Mouse (Mus musculus) small intestine, adult 2 months (tissue): ENCODE results near the gene Kif5a. TPM values are rescaled to one million over a fixed set of nuclear protein-coding genes. Genes with fewer than 3 reads are reported as not detected.

ENCODE experiments used
- H3K27ac ChIP-seq: fragments of 200-500 bp; 2 replicates; pipeline ENCODE4 v1.5.1; 2012; ENCODE audit warnings: low read depth, low read length, control low read depth, inconsistent platforms; ENCODE audit not compliant: insufficient read depth
- H3K27me3 ChIP-seq: fragments of 200-500 bp; 2 replicates; pipeline ENCODE4 v1.6.1; 2012; ENCODE audit warnings: mild to moderate bottlenecking, moderate library complexity, low read length, inconsistent platforms; ENCODE audit not compliant: control insufficient read depth, insufficient read depth
- H3K36me3 ChIP-seq: fragments of 200-500 bp; 2 replicates; pipeline ENCODE4 v1.6.1; 2012; ENCODE audit warnings: mild to moderate bottlenecking, low read length, control low read depth, inconsistent platforms; ENCODE audit not compliant: control insufficient read depth, insufficient read depth
- H3K4me1 ChIP-seq: fragments of 200-500 bp; 2 replicates; pipeline ENCODE4 v1.6.1; 2012; ENCODE audit warnings: low read length, inconsistent platforms, mixed read lengths; ENCODE audit not compliant: control insufficient read depth, insufficient read depth, insufficient read length
- H3K4me3 ChIP-seq: fragments of 200-500 bp; 2 replicates; pipeline ENCODE4 v1.5.1; 2012; ENCODE audit warnings: low read depth, mild to moderate bottlenecking, control low read depth, inconsistent platforms, low read length, moderate library complexity
- CTCF ChIP-seq: fragments of 200-500 bp; IDR thresholded peaks from 2 replicates; pipeline ENCODE4 v1.5.1; 2012; ENCODE audit warnings: low read depth, mild to moderate bottlenecking, control low read depth, inconsistent platforms, low read length, moderate library complexity, mixed read lengths; ENCODE audit not compliant: insufficient replicate concordance, insufficient read length; ENCODE audit errors: extremely low read depth
- POLR2A ChIP-seq: fragments of 200-500 bp; IDR thresholded peaks from 2 replicates; pipeline ENCODE4 v1.6.1; 2012; ENCODE audit warnings: low read depth, mild to moderate bottlenecking, control low read depth, inconsistent platforms, low read length, moderate library complexity
- WGBS: fragments of 180-500 bp; shearing (Covaris S2); methylation state at CpG from one replicate; pipeline ENCODE4 v1.1.7; 2018; 5-methylcytosine and 5-hydroxymethylcytosine counted together
- polyA plus RNA-seq: library from polyadenylated mRNA; depleted of rRNA; stranded (reverse); fragments of >200 nt; gene quantifications from 2 replicates; pipeline ENCODE4 v1.2.3, GENCODE M21; 2012

The Kif5a gene
- polyA plus RNA-seq, 1 experiment, result 1.8 TPM

GRCm38 (mm10) chr10:127282620-127283215, 19.6 kb upstream of the Kif5a start:
- Histone ChIP-seq H3K4me3 (no peak overlapping the region), H3K27ac (no peak overlapping the region), H3K4me1 (peaks cover 13% of the 10 kb centered on the region), H3K36me3 (peaks cover 86% of the 10 kb centered on the region), H3K27me3 (no peaks in the 10 kb centered on the region)
- TF ChIP-seq POLR2A (no peak), CTCF (no peak)
- WGBS, result 29% methylated on average over 13 of the region's 13 CpGs

- WGBS, result 84% methylated on average over 8 of the region's 8 CpGs
These were observed 18.2 kb upstream of the Kif5a start for GRCm38 (mm10) chr10:127281316-127281715.

GRCm38 (mm10) chr10:127279730-127280129, 16.6 kb upstream of the Kif5a start:
- H3K27me3 ChIP-seq, result no peaks in the 10 kb centered on the region
- peaks cover 88% of the 10 kb centered on the region for H3K36me3 ChIP-seq
- H3K27ac ChIP-seq, result no peak overlapping the region
- WGBS, result 92% methylated on average over 2 of the region's 2 CpGs
- TF ChIP-seq POLR2A (no peak), CTCF (no peak)
- no peaks in the 10 kb centered on the region for H3K4me1 ChIP-seq
- H3K4me3 ChIP-seq, result no peak overlapping the region

More at GRCm38 (mm10) chr10:127281316-127281715, 18.2 kb upstream of the Kif5a start:
- Histone ChIP-seq H3K27me3 (no peaks in the 10 kb centered on the region), H3K27ac (no peak overlapping the region), H3K4me3 (no peak overlapping the region), H3K4me1 (no peaks in the 10 kb centered on the region), H3K36me3 (peaks cover 89% of the 10 kb centered on the region)
- TF ChIP-seq CTCF (no peak), POLR2A (no peak)

GRCm38 (mm10) chr10:127274261-127275022, 11.3 kb upstream of the Kif5a start:
- TF ChIP-seq CTCF (no peak), POLR2A (no peak)
- peaks cover 73% of the 10 kb centered on the region for H3K36me3 ChIP-seq
- no peak overlapping the region for H3K27ac ChIP-seq
- H3K4me3 ChIP-seq, result no peak overlapping the region
- H3K27me3 ChIP-seq, result no peaks in the 10 kb centered on the region
- WGBS, result 90% methylated on average over 11 of the region's 11 CpGs
- H3K4me1 ChIP-seq, result no peaks in the 10 kb centered on the region

- H3K27me3 ChIP-seq, result no peaks in the 10 kb centered on the region
- no peak overlapping the region for H3K27ac ChIP-seq
- H3K4me1 ChIP-seq, result peaks cover 4% of the 10 kb centered on the region; the same call in 1 of the 2 replicates
- peaks cover 61% of the 10 kb centered on the region for H3K36me3 ChIP-seq
- WGBS, result 97% methylated on average over 5 of the region's 5 CpGs
- TF ChIP-seq CTCF (no peak), POLR2A (no peak)
- no peak overlapping the region for H3K4me3 ChIP-seq
These were observed 9.2 kb upstream of the Kif5a start for GRCm38 (mm10) chr10:127272371-127272770.

- Histone ChIP-seq H3K36me3 (peaks cover 38% of the 10 kb centered on the region), H3K4me3 (no peak overlapping the region), H3K27me3 (no peaks in the 10 kb centered on the region), H3K27ac (no peak overlapping the region), H3K4me1 (peaks cover 10% of the 10 kb centered on the region; the same call in 1 of the 2 replicates)
- WGBS, result 79% methylated on average over 4 of the region's 4 CpGs
- no peak for TF ChIP-seq CTCF
- TF ChIP-seq POLR2A, result no peak
These were observed 6.7 kb upstream of the Kif5a start for GRCm38 (mm10) chr10:127269884-127270283.

GRCm38 (mm10) chr10:127269036-127269435, 5.9 kb upstream of the Kif5a start:
- Histone ChIP-seq H3K4me1 (peaks cover 10% of the 10 kb centered on the region; the same call in 1 of the 2 replicates), H3K4me3 (no peak overlapping the region), H3K27me3 (no peaks in the 10 kb centered on the region), H3K36me3 (peaks cover 33% of the 10 kb centered on the region), H3K27ac (no peak overlapping the region)
- no peak for TF ChIP-seq CTCF
- no peak for TF ChIP-seq POLR2A
- WGBS, result 85% methylated on average over 12 of the region's 12 CpGs
